ENCODE assay signal across 9 mouse cellular contexts in the genomic region with DNA sequence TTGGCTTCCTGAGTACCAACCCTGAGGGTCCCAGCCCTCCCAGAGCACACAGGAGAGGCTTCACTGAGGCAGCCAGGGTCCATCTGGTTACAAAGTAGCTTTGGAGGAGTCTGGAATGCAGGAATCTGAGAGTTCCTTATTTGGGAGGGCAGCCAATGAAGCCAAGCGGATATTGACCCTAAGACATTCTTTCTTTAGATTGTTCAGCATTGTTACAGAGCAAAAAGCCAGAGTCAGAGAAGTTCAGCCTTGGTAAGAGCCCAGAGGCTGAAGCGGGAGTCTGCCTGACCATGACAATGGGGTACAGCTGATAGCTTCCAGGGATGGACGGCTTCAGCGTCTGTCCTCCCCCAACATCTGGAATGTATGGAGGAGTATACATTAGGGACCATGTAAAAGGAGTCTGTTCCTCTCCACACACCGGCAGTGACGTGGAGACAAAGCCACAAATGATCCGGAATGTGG. TPM values are rescaled to one million over a fixed set of nuclear protein-coding genes. Genes with fewer than 3 reads are reported as not detected.
A peak's percentile ranks its signal among the peaks of the same experiment; 100 is the strongest.
DNase-seq lines count a peak whose midpoint lies in the region; ATAC-seq lines count a peak whose summit lies in the region.
"Had no signal": no experiment of that assay in that cellular context is flagged by ENCODE, and none has a peak within 500 bp of the region (broad histone marks: within the 10 kb centered on the region; RNA-seq: fewer than 3 reads in every experiment).

No protein-coding gene starts in this region.

- H3K4me2 ChIP-seq in limb, embryonic 11.5 days (ENCODE audit: low read depth, severe bottlenecking): no peak overlapping the region; the same call in 1 of the 2 replicates

- H3K27ac ChIP-seq in limb, embryonic 11.5 days (replicated peaks; ENCODE audit: low read depth, low read length): peak overlapping the region; percentile 80; the same call in 1 of the 2 replicates

- DNase-seq in 3T3-L1 (ENCODE audit: low read depth, low spot score) (peak; percentile 79), ZHBTc4 (ENCODE audit: low read depth, low spot score) (peak; percentile 64), adipocyte (ENCODE audit: low spot score) (no peak)
- DNase-seq in heart, postnatal 10 days: peak; percentile 35 to 38
- no peak for DNase-seq in limb, embryonic 11.5 days (ENCODE audit: low spot score)
- no peak for DNase-seq in frontal cortex, adult 2 months (ENCODE audit: extremely low spot score in 1 of 2, low spot score in 1 of 2)
- DNase-seq in layer of hippocampus, postnatal 14 days (ENCODE audit: low spot score in 2 of 2): no peak
- DNase-seq in urinary bladder, adult 2 months (ENCODE audit: low spot score): no peak

- H3K9me3 ChIP-seq in limb, embryonic 11.5 days (ENCODE audit: control insufficient read depth, low read length): no peaks in the 10 kb centered on the region

- no peaks in the 10 kb centered on the region for H3K27me3 ChIP-seq in limb, embryonic 11.5 days (ENCODE audit: control insufficient read depth, insufficient read depth, low read length)

- no peak overlapping the region for H3K4me3 ChIP-seq in limb, embryonic 11.5 days (ENCODE audit: low read depth, low read length)

- WGBS in limb, embryonic 11.5 days: 67% methylated on average over 7 of the region's 7 CpGs

- H3K4me1 ChIP-seq in limb, embryonic 11.5 days (ENCODE audit: control insufficient read depth, insufficient read depth, low read length): peaks cover 11% of the 10 kb centered on the region; the same call in 1 of the 2 replicates

- no peak overlapping the region for H3K9ac ChIP-seq in limb, embryonic 11.5 days (ENCODE audit: low read length)

- intact Hi-C loops in heart, postnatal 10 days (cut with DNase I): no loop called here

- ATAC-seq in limb, embryonic 11.5 days (ENCODE audit: insufficient number of reproducible peaks, low FRiP score, low TSS enrichment, low read depth): peak; percentile 74; the same call in 1 of the 2 replicates

- H3K36me3 ChIP-seq in limb, embryonic 11.5 days (ENCODE audit: control insufficient read depth, insufficient read depth, low read length): no peaks in the 10 kb centered on the region

RNA-seq across cellular contexts. Expression of gene Ston1, which starts 28.9 kb away (rescaled TPM):
- total RNA-seq in heart, postnatal 10 days (2021): 10 to 100 TPM; 25.9 to 30.9 TPM
- polyA plus RNA-seq in limb, embryonic 11.5 days (2014; fragmentation: Nextera tagmentation; extraction: Ambion mirVana): 5.2 and 6.9 TPM in 2 replicates
- 3.4 and 4.0 TPM in 2 replicates for polyA plus RNA-seq in frontal cortex, adult 2 months (2012; rRNA removed)
- total RNA-seq in layer of hippocampus, postnatal 14 days (2021): 10 to 100 TPM in 1 of 2 experiments, 1 to 10 TPM in 1; 7.5 to 10.3 TPM
- 28.6 and 38.4 TPM in 2 replicates for polyA plus RNA-seq in urinary bladder, adult 2 months (2012; rRNA removed)

RNA-seq across cellular contexts. Expression of gene Gtf2a1l, which starts 42.1 kb away (rescaled TPM):
- total RNA-seq in heart, postnatal 10 days (2021): not detected
- polyA plus RNA-seq in limb, embryonic 11.5 days (2014; fragmentation: Nextera tagmentation; extraction: Ambion mirVana): 0.12 TPM in 1 of 2 replicates, not detected in the other
- 0.11 and 0.12 TPM in 2 replicates for polyA plus RNA-seq in frontal cortex, adult 2 months (2012; rRNA removed)
- not detected for total RNA-seq in layer of hippocampus, postnatal 14 days (2021)
- polyA plus RNA-seq in urinary bladder, adult 2 months (2012; rRNA removed): not detected in 2 replicates
- total RNA-seq: adrenal gland, adult 18-20 months had no signal

Comparison
In these comparisons a context has a peak if more than half of its experiments do, and no peak if none do; other contexts are left out.
1. DNase-seq: peak in 3T3-L1 (single experiment), ZHBTc4 (single experiment) and heart, postnatal 10 days (2 of 2); none in limb, embryonic 11.5 days (single experiment), frontal cortex, adult 2 months (0 of 2), layer of hippocampus, postnatal 14 days (0 of 2), adipocyte (single experiment) and urinary bladder, adult 2 months (single experiment).